Mouse (Mus musculus): ENCODE measurements at regions not wholly inside any gene's neighbourhood (a gene's known extent, or its start where the extent isn't known, plus 50 kb on each side); places are given as distances from the start of the nearest gene placed in this dataset.

- no peak for ATAC-seq (ENCODE audit: insufficient number of reproducible peaks, insufficient read depth, low FRiP score, low TSS enrichment)
- Histone ChIP-seq H3K9me3 (no peaks in the 10 kb centered on the region), H3K36me3 (no peaks in the 10 kb centered on the region), H3K4me2 (replicated peaks) (no peak overlapping the region), H3K4me3 (no peak overlapping the region), H3K9ac (no peak overlapping the region), H3K27ac (no peak overlapping the region), H3K27me3 (no peaks in the 10 kb centered on the region), H3K4me1 (peaks cover 9% of the 10 kb centered on the region; the same call in 1 of the 2 replicates)
- 77% methylated on average over 2 of the region's 2 CpGs for WGBS
These were observed 229.3 kb downstream of the Gm10260 start for GRCm38 (mm10) chr13:97531181-97531580.

GRCm38 (mm10) chr13:97530570-97530969 lies 229.9 kb downstream of the Gm10260 start:
- H3K4me3 ChIP-seq: no peak overlapping the region
- no peaks in the 10 kb centered on the region for H3K36me3 ChIP-seq
- no peak for ATAC-seq (ENCODE audit: insufficient number of reproducible peaks, insufficient read depth, low FRiP score, low TSS enrichment)
- peaks cover 9% of the 10 kb centered on the region; the same call in 1 of the 2 replicates for H3K4me1 ChIP-seq
- no peak overlapping the region for H3K9ac ChIP-seq
- no peaks in the 10 kb centered on the region for H3K9me3 ChIP-seq
- no peak overlapping the region for H3K4me2 ChIP-seq (replicated peaks)
- 49% methylated on average over 2 of the region's 2 CpGs for WGBS
- H3K27ac ChIP-seq: no peak overlapping the region
- no peaks in the 10 kb centered on the region for H3K27me3 ChIP-seq

GRCm38 (mm10) chr13:97527958-97528357 lies 232.5 kb downstream of the Gm10260 start:
- no peaks in the 10 kb centered on the region for H3K36me3 ChIP-seq
- no peak for ATAC-seq (ENCODE audit: insufficient number of reproducible peaks, insufficient read depth, low FRiP score, low TSS enrichment)
- no peak overlapping the region for H3K27ac ChIP-seq
- H3K4me3 ChIP-seq: no peak overlapping the region
- no peak overlapping the region for H3K9ac ChIP-seq
- H3K9me3 ChIP-seq: no peaks in the 10 kb centered on the region
- H3K4me1 ChIP-seq: peaks cover 24% of the 10 kb centered on the region
- 94% methylated on average over 2 of the region's 2 CpGs for WGBS
- no peak overlapping the region for H3K4me2 ChIP-seq (replicated peaks)
- H3K27me3 ChIP-seq: no peaks in the 10 kb centered on the region

GRCm38 (mm10) chr13:97524847-97525434 lies 235.5 kb downstream of the Gm10260 start:
- Histone ChIP-seq H3K4me2 (replicated peaks) (no peak overlapping the region), H3K9ac (no peak overlapping the region), H3K36me3 (no peaks in the 10 kb centered on the region), H3K27me3 (no peaks in the 10 kb centered on the region), H3K4me1 (peaks cover 18% of the 10 kb centered on the region), H3K4me3 (no peak overlapping the region), H3K9me3 (no peaks in the 10 kb centered on the region), H3K27ac (no peak overlapping the region)
- no peak for ATAC-seq (ENCODE audit: insufficient number of reproducible peaks, insufficient read depth, low FRiP score, low TSS enrichment)
- 49% methylated on average over 7 of the region's 7 CpGs for WGBS

- 0 out of 2 replicates have a peak, but pooled peaks have one; percentile 22 for ATAC-seq (ENCODE audit: insufficient number of reproducible peaks, insufficient read depth, low FRiP score, low TSS enrichment)
- peaks cover 18% of the 10 kb centered on the region for H3K4me1 ChIP-seq
- H3K36me3 ChIP-seq: no peaks in the 10 kb centered on the region
- no peak overlapping the region for H3K4me2 ChIP-seq (replicated peaks)
- H3K9ac ChIP-seq: no peak overlapping the region
- H3K9me3 ChIP-seq: no peaks in the 10 kb centered on the region
- H3K27me3 ChIP-seq: no peaks in the 10 kb centered on the region
- H3K27ac ChIP-seq: peak overlapping the region; percentile 63
- WGBS: 37% methylated on average over 19 of the region's 19 CpGs
- no peak overlapping the region for H3K4me3 ChIP-seq
These were observed 236.7 kb downstream of the Gm10260 start for GRCm38 (mm10) chr13:97523523-97524412.

- Histone ChIP-seq H3K4me3 (no peak overlapping the region), H3K27me3 (no peaks in the 10 kb centered on the region), H3K4me2 (replicated peaks) (no peak overlapping the region), H3K27ac (no peak overlapping the region), H3K9ac (no peak overlapping the region), H3K4me1 (peaks cover 18% of the 10 kb centered on the region), H3K9me3 (no peaks in the 10 kb centered on the region), H3K36me3 (no peaks in the 10 kb centered on the region)
- no peak; the same call in 1 of the 2 replicates for ATAC-seq (ENCODE audit: insufficient number of reproducible peaks, insufficient read depth, low FRiP score, low TSS enrichment)
- WGBS: 58% methylated on average over 13 of the region's 13 CpGs
These were observed 239.4 kb downstream of the Gm10260 start for GRCm38 (mm10) chr13:97520988-97521547.

- Histone ChIP-seq H3K36me3 (no peaks in the 10 kb centered on the region), H3K9me3 (no peaks in the 10 kb centered on the region), H3K4me1 (peaks cover 9% of the 10 kb centered on the region), H3K27me3 (no peaks in the 10 kb centered on the region), H3K9ac (no peak overlapping the region), H3K27ac (no peak overlapping the region), H3K4me2 (replicated peaks) (no peak overlapping the region), H3K4me3 (no peak overlapping the region)
- no peak for ATAC-seq (ENCODE audit: insufficient number of reproducible peaks, insufficient read depth, low FRiP score, low TSS enrichment)
- 97% methylated on average over 4 of the region's 4 CpGs for WGBS
These were observed 243.7 kb downstream of the Gm10260 start for GRCm38 (mm10) chr13:97516731-97517130.

- Histone ChIP-seq H3K27me3 (no peaks in the 10 kb centered on the region), H3K4me2 (replicated peaks) (peak overlapping the region; percentile 26; the same call in 1 of the 2 replicates), H3K27ac (peak overlapping the region; percentile 25; the same call in 1 of the 2 replicates), H3K9ac (no peak overlapping the region), H3K4me1 (peaks cover 23% of the 10 kb centered on the region), H3K36me3 (no peaks in the 10 kb centered on the region), H3K4me3 (no peak overlapping the region), H3K9me3 (no peaks in the 10 kb centered on the region)
- 51% methylated on average over 21 of the region's 21 CpGs for WGBS
- ATAC-seq (ENCODE audit: insufficient number of reproducible peaks, insufficient read depth, low FRiP score, low TSS enrichment): peak; percentile 76; the same call in 1 of the 2 replicates
These were observed 245.9 kb downstream of the Gm10260 start for GRCm38 (mm10) chr13:97514421-97515066.

- H3K27ac ChIP-seq: no peak overlapping the region
- H3K4me2 ChIP-seq (replicated peaks): no peak overlapping the region
- no peaks in the 10 kb centered on the region for H3K27me3 ChIP-seq
- no peaks in the 10 kb centered on the region for H3K36me3 ChIP-seq
- H3K4me1 ChIP-seq: peaks cover 23% of the 10 kb centered on the region
- no peak overlapping the region for H3K4me3 ChIP-seq
- no peak overlapping the region for H3K9ac ChIP-seq
- WGBS: 49% methylated on average over 4 of the region's 4 CpGs
- no peaks in the 10 kb centered on the region for H3K9me3 ChIP-seq
- ATAC-seq (ENCODE audit: insufficient number of reproducible peaks, insufficient read depth, low FRiP score, low TSS enrichment): no peak
These were observed 247.9 kb downstream of the Gm10260 start for GRCm38 (mm10) chr13:97512521-97512920.

- 66% methylated on average over 10 of the region's 10 CpGs for whole genome bisulfite sequencing
- Histone ChIP-seq H3K27me3 (no peaks in the 10 kb centered on the region), H3K9ac (no peak overlapping the region), H3K9me3 (no peaks in the 10 kb centered on the region), H3K4me2 (replicated peaks) (no peak overlapping the region), H3K27ac (no peak overlapping the region), H3K4me1 (peaks cover 23% of the 10 kb centered on the region), H3K36me3 (no peaks in the 10 kb centered on the region), H3K4me3 (no peak overlapping the region)
- ATAC-seq (ENCODE audit: insufficient number of reproducible peaks, insufficient read depth, low FRiP score, low TSS enrichment): 0 out of 2 replicates have a peak, but pooled peaks have one; percentile 18
These were observed 249.8 kb downstream of the Gm10260 start for GRCm38 (mm10) chr13:97510431-97511261.

GRCm38 (mm10) chr13:97504949-97505348 lies 255.5 kb downstream of the Gm10260 start:
- Histone ChIP-seq H3K4me1 (no peaks in the 10 kb centered on the region), H3K9me3 (no peaks in the 10 kb centered on the region), H3K27me3 (no peaks in the 10 kb centered on the region), H3K27ac (no peak overlapping the region), H3K9ac (no peak overlapping the region), H3K4me3 (no peak overlapping the region), H3K4me2 (replicated peaks) (no peak overlapping the region), H3K36me3 (no peaks in the 10 kb centered on the region)
- 77% methylated on average over 5 of the region's 5 CpGs for WGBS
- ATAC-seq (ENCODE audit: insufficient number of reproducible peaks, insufficient read depth, low FRiP score, low TSS enrichment): no peak
